Mouse (Mus musculus) forebrain, embryonic 16.5 days (tissue): ENCODE data around the gene Ssc4d. TPM values are rescaled to one million over a fixed set of nuclear protein-coding genes. Genes with fewer than 3 reads are reported as not detected.

ENCODE experiments used
- ATAC-seq: fragments of 200-750 bp; cut with Nextera tagmentation; 2 replicates; pipeline ENCODE4 v1.8.0; 2017; ENCODE audit warnings: mild to moderate bottlenecking, moderate library complexity
- H3K27ac ChIP-seq: fragments of 300-500 bp; sonication (generic); 2 replicates; pipeline ENCODE4 v1.5.1; 2014; ENCODE audit warnings: low read length, control low read depth
- H3K27me3 ChIP-seq: fragments of 300-500 bp; sonication (generic); replicated peaks from 2 replicates; pipeline ENCODE4 v1.6.1; 2014; ENCODE audit warnings: low read length; ENCODE audit not compliant: control insufficient read depth, insufficient read depth
- H3K36me3 ChIP-seq: fragments of 300-500 bp; sonication (generic); 2 replicates; pipeline ENCODE4 v1.6.1; 2014; ENCODE audit not compliant: control insufficient read depth, insufficient read depth
- H3K4me1 ChIP-seq: fragments of 300-500 bp; sonication (generic); replicated peaks from 2 replicates; pipeline ENCODE4 v1.6.1; 2014; ENCODE audit warnings: low read length; ENCODE audit not compliant: control insufficient read depth, insufficient read depth
- H3K4me2 ChIP-seq: fragments of 300-500 bp; sonication (generic); 2 replicates; pipeline ENCODE4 v1.6.1; 2014; ENCODE audit warnings: mild to moderate bottlenecking, low read length, control low read depth
- H3K4me3 ChIP-seq: fragments of 300-500 bp; sonication (generic); replicated peaks from 2 replicates; pipeline ENCODE4 v1.5.1; 2014; ENCODE audit warnings: mild to moderate bottlenecking, low read length, control low read depth
- H3K9ac ChIP-seq: fragments of 300-500 bp; sonication (generic); replicated peaks from 2 replicates; pipeline ENCODE4 v1.6.1; 2014; ENCODE audit warnings: low read depth, low read length, control low read depth
- H3K9me3 ChIP-seq: fragments of 300-500 bp; sonication (generic); 2 replicates; pipeline ENCODE4 v1.6.1; 2016; ENCODE audit warnings: low read length; ENCODE audit not compliant: control insufficient read depth
- WGBS: fragments of 180-500 bp; shearing (Covaris S2); extraction: QIAGEN DNeasy Blood & Tissue Kit; methylation state at CpG from one replicate; pipeline ENCODE4 v1.1.7; 2014; 5-methylcytosine and 5-hydroxymethylcytosine counted together
- polyA plus RNA-seq: library from polyadenylated mRNA; unstranded; fragments of >200 nt; fragmentation: Nextera tagmentation; extraction: Ambion mirVana; gene quantifications from 2 replicates; pipeline ENCODE4 v1.2.1, GENCODE M21; 2015

The Ssc4d gene
- polyA plus RNA-seq, 1 experiment from 2014 or later: 1.0 TPM

DNA sequence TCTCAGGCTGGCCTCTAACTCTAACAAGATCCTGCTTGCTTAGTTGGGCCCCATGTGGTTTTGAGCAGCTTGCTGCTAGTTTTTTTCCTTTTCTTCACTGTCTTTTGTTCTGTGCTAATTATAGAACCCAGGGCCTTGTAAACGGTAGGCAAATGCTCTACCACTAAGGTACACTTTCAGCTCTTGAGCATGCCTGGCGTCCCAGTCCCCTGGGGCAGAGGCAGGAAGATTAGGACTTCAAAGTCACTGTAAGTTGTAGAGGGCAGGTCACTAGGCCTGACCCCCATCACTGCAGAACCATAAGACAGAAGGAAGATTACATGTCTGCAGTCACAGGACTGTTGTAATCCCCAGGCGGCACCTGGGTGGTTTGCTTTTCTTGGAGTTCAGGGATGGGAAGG, 28.4 kb upstream of the Ssc4d start:
- H3K27ac ChIP-seq: no peak overlapping the region
- 0 out of 2 replicates have a peak, but pooled peaks cover 3% of the 10 kb centered on the region for H3K4me1 ChIP-seq
- H3K4me3 ChIP-seq: no peak overlapping the region
- no peaks in the 10 kb centered on the region for H3K27me3 ChIP-seq
- no peak overlapping the region for H3K9ac ChIP-seq
- 31% methylated on average over 3 of the region's 3 CpGs for WGBS
- ATAC-seq: no peak
- H3K9me3 ChIP-seq: 0 out of 2 replicates have a peak, but pooled peaks cover 2% of the 10 kb centered on the region
- no peak overlapping the region for H3K4me2 ChIP-seq
- H3K36me3 ChIP-seq: peaks cover 9% of the 10 kb centered on the region

GRCm38 (mm10) chr5:136002325-136002724, 28.0 kb upstream of the Ssc4d start:
- no peak overlapping the region for H3K9ac ChIP-seq

DNA sequence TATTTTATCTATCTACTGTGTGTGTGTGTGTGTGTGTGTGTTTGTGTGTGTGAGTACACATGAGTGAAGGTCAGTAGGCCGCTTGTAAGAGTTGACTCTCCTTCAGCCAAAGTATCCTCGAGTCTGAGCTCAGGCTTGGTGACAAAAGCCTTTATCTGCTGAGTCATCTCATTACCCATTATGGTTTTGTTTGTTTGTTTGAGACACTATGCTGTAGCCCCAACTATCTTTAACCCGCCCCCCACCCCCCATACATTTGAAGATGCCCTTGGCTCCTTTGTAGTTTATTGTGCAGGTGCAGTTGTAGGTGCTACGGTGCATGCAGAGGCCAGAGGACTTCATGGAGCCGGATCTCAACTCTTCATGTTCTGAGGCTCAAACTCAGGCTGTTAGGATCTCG, 26.9 kb upstream of the Ssc4d start:
- ATAC-seq: no peak
- Histone ChIP-seq H3K27me3 (no peaks in the 10 kb centered on the region), H3K27ac (no peak overlapping the region), H3K9me3 (0 out of 2 replicates have a peak, but pooled peaks cover 2% of the 10 kb centered on the region), H3K9ac (no peak overlapping the region), H3K36me3 (peaks cover 9% of the 10 kb centered on the region), H3K4me1 (0 out of 2 replicates have a peak, but pooled peaks cover 3% of the 10 kb centered on the region), H3K4me2 (no peak overlapping the region), H3K4me3 (no peak overlapping the region)
- 91% methylated on average over 6 of the region's 6 CpGs for WGBS

More at GRCm38 (mm10) chr5:136002325-136002724, 28.0 kb upstream of the Ssc4d start:
- Histone ChIP-seq H3K27me3 (no peaks in the 10 kb centered on the region), H3K36me3 (peaks cover 9% of the 10 kb centered on the region), H3K9me3 (0 out of 2 replicates have a peak, but pooled peaks cover 2% of the 10 kb centered on the region), H3K27ac (no peak overlapping the region), H3K4me1 (0 out of 2 replicates have a peak, but pooled peaks cover 3% of the 10 kb centered on the region), H3K4me3 (no peak overlapping the region), H3K4me2 (no peak overlapping the region)
- no peak for ATAC-seq
- WGBS: 72% methylated on average over 2 of the region's 2 CpGs

DNA sequence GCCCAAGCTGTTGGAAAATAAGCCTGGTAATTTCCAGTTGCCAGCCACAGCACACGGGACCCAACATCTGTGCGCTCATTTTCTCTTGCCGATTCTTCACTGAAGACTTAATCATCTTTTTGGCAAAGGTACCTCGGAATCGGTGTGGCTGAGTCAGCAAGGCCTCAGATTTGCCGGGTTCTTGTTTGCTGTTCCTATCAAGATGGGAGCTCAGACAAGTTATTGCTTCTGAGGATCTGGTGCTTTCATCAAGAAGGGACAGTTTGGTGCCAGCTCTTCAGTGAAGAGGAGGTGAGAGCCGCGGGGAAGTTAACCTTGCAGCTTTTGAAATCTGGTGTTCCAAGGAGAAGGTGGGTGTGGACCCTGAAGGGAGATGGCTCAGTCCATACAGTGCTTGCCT, 21.8 kb upstream of the Ssc4d start:
- Histone ChIP-seq H3K36me3 (peaks cover 9% of the 10 kb centered on the region), H3K4me1 (peaks cover 8% of the 10 kb centered on the region), H3K4me3 (no peak overlapping the region), H3K27ac (no peak overlapping the region), H3K9me3 (0 out of 2 replicates have a peak, but pooled peaks cover 2% of the 10 kb centered on the region), H3K27me3 (no peaks in the 10 kb centered on the region), H3K4me2 (no peak overlapping the region), H3K9ac (no peak overlapping the region)
- 91% methylated on average over 8 of the region's 8 CpGs for WGBS
- no peak for ATAC-seq

GRCm38 (mm10) chr5:135994725-135995687, 20.7 kb upstream of the Ssc4d start, which contains the start of gene Dtx2:
TSS of gene Dtx2 (plus strand) at chr5:135994800.
- WGBS: under 1% methylated on average over 39 of the region's 47 CpGs
- Histone ChIP-seq H3K9ac (peak within 1 kb of the TSS; percentile 84), H3K4me1 (peaks cover 8% of the 10 kb centered on the region), H3K9me3 (0 out of 2 replicates have a peak, but pooled peaks cover 2% of the 10 kb centered on the region), H3K36me3 (peaks cover 9% of the 10 kb centered on the region), H3K4me2 (peak within 1 kb of the TSS; percentile 82), H3K27ac (peak within 1 kb of the TSS; percentile 83), H3K4me3 (peak within 1 kb of the TSS; percentile 78), H3K27me3 (no peaks in the 10 kb centered on the region)
- ATAC-seq: peak; percentile 96

GRCm38 (mm10) chr5:135994335-135994724, 20.0 kb upstream of the Ssc4d start:
- H3K4me3 ChIP-seq: no peak overlapping the region
- peaks cover 8% of the 10 kb centered on the region for H3K4me1 ChIP-seq
- peaks cover 9% of the 10 kb centered on the region for H3K36me3 ChIP-seq
- H3K9me3 ChIP-seq: 0 out of 2 replicates have a peak, but pooled peaks cover 2% of the 10 kb centered on the region
- ATAC-seq: no peak; the same call in 1 of the 2 replicates
- H3K9ac ChIP-seq: no peak overlapping the region
- no peak overlapping the region for H3K4me2 ChIP-seq
- H3K27ac ChIP-seq: no peak overlapping the region
- no peaks in the 10 kb centered on the region for H3K27me3 ChIP-seq
- WGBS: 68% methylated on average over 8 of the region's 8 CpGs

- H3K9me3 ChIP-seq: no peaks in the 10 kb centered on the region
- no peak overlapping the region for H3K4me3 ChIP-seq
- no peak overlapping the region for H3K4me2 ChIP-seq
- ATAC-seq: no peak
- H3K27me3 ChIP-seq: no peaks in the 10 kb centered on the region
- H3K9ac ChIP-seq: no peak overlapping the region
- 58% methylated on average over 5 of the region's 5 CpGs for WGBS
- H3K4me1 ChIP-seq: peaks cover 8% of the 10 kb centered on the region
- no peak overlapping the region for H3K27ac ChIP-seq
- peaks cover 1% of the 10 kb centered on the region; the same call in 1 of the 2 replicates for H3K36me3 ChIP-seq
Observed at GRCm38 (mm10) chr5:135993381-135993965, 19.1 kb upstream of the Ssc4d start.

GRCm38 (mm10) chr5:135990601-135991000, 16.3 kb upstream of the Ssc4d start:
- Histone ChIP-seq H3K4me3 (no peak overlapping the region), H3K9ac (no peak overlapping the region), H3K4me2 (no peak overlapping the region), H3K36me3 (no peaks in the 10 kb centered on the region), H3K4me1 (peaks cover 7% of the 10 kb centered on the region), H3K9me3 (no peaks in the 10 kb centered on the region), H3K27me3 (no peaks in the 10 kb centered on the region), H3K27ac (no peak overlapping the region)
- no peak for ATAC-seq
- 71% methylated on average over 5 of the region's 5 CpGs for WGBS

GRCm38 (mm10) chr5:135987248-135987647, 12.9 kb upstream of the Ssc4d start:
- no peaks in the 10 kb centered on the region for H3K9me3 ChIP-seq
- 0 out of 2 replicates have a peak, but pooled peaks cover 2% of the 10 kb centered on the region for H3K4me1 ChIP-seq
- H3K4me2 ChIP-seq: no peak overlapping the region
- no peak overlapping the region for H3K27ac ChIP-seq
- no peak overlapping the region for H3K9ac ChIP-seq
- H3K4me3 ChIP-seq: no peak overlapping the region
- no peaks in the 10 kb centered on the region for H3K27me3 ChIP-seq
- WGBS: 63% methylated on average over 11 of the region's 11 CpGs
- ATAC-seq: no peak
- no peaks in the 10 kb centered on the region for H3K36me3 ChIP-seq
